Mouse (Mus musculus) myocyte (in vitro differentiated cells): ENCODE measurements around the gene Mboat1. TPM values are rescaled to one million over a fixed set of nuclear protein-coding genes. Genes with fewer than 3 reads are reported as not detected.

ENCODE experiments used
- H3K27me3 ChIP-seq: one replicate; pipeline ENCODE4 v1.6.1; 2011; ENCODE audit not compliant: control insufficient read depth, insufficient read depth, insufficient read length
- H3K36me3 ChIP-seq: one replicate; pipeline ENCODE4 v1.6.1; 2011; ENCODE audit not compliant: control insufficient read depth, insufficient read depth
- H3K4me2 ChIP-seq: one replicate; pipeline ENCODE4 v1.6.1; 2011; ENCODE audit warnings: low read depth, control low read depth
- H3K4me3 ChIP-seq: one replicate; pipeline ENCODE4 v1.5.1; 2011; ENCODE audit warnings: mild to moderate bottlenecking, control low read depth, moderate library complexity
- H3K79me2 ChIP-seq: one replicate; pipeline ENCODE4 v1.6.1; 2011; ENCODE audit not compliant: control insufficient read depth, insufficient read depth
- H3ac ChIP-seq: one replicate; pipeline ENCODE4 v1.6.1; 2011; ENCODE audit not compliant: control insufficient read depth, insufficient read length
- CEBPB ChIP-seq: IDR thresholded peaks from 2 replicates; pipeline ENCODE4 v1.6.1; 2011; ENCODE audit warnings: mild to moderate bottlenecking, moderate library complexity; ENCODE audit not compliant: poor library complexity, insufficient read depth, severe bottlenecking
- E2F4 ChIP-seq: IDR thresholded peaks from one replicate; pipeline ENCODE4 v1.6.1; 2011; ENCODE audit warnings: mild to moderate bottlenecking, control low read depth, moderate library complexity; ENCODE audit not compliant: insufficient read depth
- MAX ChIP-seq: IDR thresholded peaks from one replicate; pipeline ENCODE4 v1.6.1; 2011; ENCODE audit warnings: low read depth, mild to moderate bottlenecking, control low read depth
- MYOD1 ChIP-seq, 3 experiments: IDR thresholded peaks; one replicate each; pipeline ENCODE4 v1.6.1; 2011; ENCODE audit warnings: control low read depth in 2 of 3, low read depth in 2 of 3, mild to moderate bottlenecking in 2 of 3, moderate library complexity in 1 of 3; ENCODE audit not compliant: insufficient read length in 2 of 3, control insufficient read depth in 1 of 3
- MYOG ChIP-seq, 3 experiments: IDR thresholded peaks; one replicate each; pipeline ENCODE4 v1.6.1; 2011; ENCODE audit warnings: control low read depth in 2 of 3, low read depth in 2 of 3, mild to moderate bottlenecking in 2 of 3; ENCODE audit not compliant: insufficient read length in 2 of 3, control insufficient read depth in 1 of 3, insufficient read depth in 1 of 3
- POLR2A ChIP-seq: IDR thresholded peaks from one replicate; pipeline ENCODE4 v1.6.1; 2011; ENCODE audit warnings: low read depth, mild to moderate bottlenecking, control low read depth, moderate library complexity; ENCODE audit not compliant: insufficient read length
- POLR2AphosphoS2 ChIP-seq: IDR thresholded peaks from one replicate; pipeline ENCODE4 v1.6.1; 2011; ENCODE audit warnings: low read depth, control low read depth; ENCODE audit not compliant: insufficient read length
- REST ChIP-seq: IDR thresholded peaks from one replicate; pipeline ENCODE4 v1.6.1; 2011; ENCODE audit warnings: mild to moderate bottlenecking, control low read depth, moderate library complexity; ENCODE audit not compliant: insufficient read depth, insufficient read length
- SRF ChIP-seq: IDR thresholded peaks from one replicate; pipeline ENCODE4 v1.6.1; 2011; ENCODE audit warnings: low read depth; ENCODE audit not compliant: control insufficient read depth, insufficient read length
- TCF12 ChIP-seq: IDR thresholded peaks from one replicate; pipeline ENCODE4 v1.6.1; 2011; ENCODE audit warnings: mild to moderate bottlenecking, control low read depth; ENCODE audit not compliant: poor library complexity, insufficient read depth, severe bottlenecking
- TCF3 ChIP-seq: IDR thresholded peaks from one replicate; pipeline ENCODE4 v1.6.1; 2011; ENCODE audit warnings: low read depth, control low read depth; ENCODE audit not compliant: insufficient read length
- USF1 ChIP-seq: IDR thresholded peaks from one replicate; pipeline ENCODE4 v1.6.1; 2011; ENCODE audit warnings: low read depth, mild to moderate bottlenecking, control low read depth, moderate library complexity
- polyA plus RNA-seq: library from polyadenylated mRNA; unstranded; fragments of >200 nt; fragmentation: generic; extraction: Trizol; gene quantifications from one replicate; pipeline ENCODE4 v1.2.1, GENCODE M21; 2012; ENCODE audit warnings: missing spikeins

The Mboat1 gene
- polyA plus RNA-seq, 1 experiment = 6.9 TPM

DNA sequence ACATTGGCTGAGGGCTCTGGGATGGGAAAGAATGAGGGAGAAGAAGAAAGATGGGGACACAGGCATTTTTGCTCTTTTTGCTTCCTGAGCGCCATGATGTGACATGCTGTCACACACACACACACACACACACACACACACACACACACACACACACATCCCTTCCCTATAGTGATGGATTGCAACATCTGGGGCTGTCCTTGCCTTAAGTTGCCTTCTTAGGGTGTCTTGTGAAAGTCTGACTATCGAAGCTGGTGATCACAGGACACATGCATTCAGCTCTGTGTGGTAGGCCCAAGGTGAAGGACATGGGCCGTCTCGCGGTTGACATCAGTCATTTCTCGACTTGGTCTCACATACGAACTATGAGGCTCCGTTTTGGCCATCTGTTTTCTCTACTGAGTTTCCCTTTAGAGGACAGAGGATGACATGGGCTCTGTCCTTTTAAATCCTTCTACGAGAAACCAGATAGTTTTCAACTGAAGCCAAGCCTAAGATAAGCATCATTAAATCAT, 93.4 kb downstream of the Mboat1 start:
- Histone ChIP-seq H3K4me2 (peak overlapping the region; percentile 56), H3K79me2 (no peaks in the 10 kb centered on the region), H3ac (no peak overlapping the region), H3K36me3 (no peaks in the 10 kb centered on the region), H3K4me3 (no peak overlapping the region), H3K27me3 (no peaks in the 10 kb centered on the region)
- TF ChIP-seq MAX (no peak), MYOD1 (IDR thresholded peaks at IDR 0.05; ENCODE audit: control insufficient read depth in 1 of 3, insufficient read length in 2 of 3, low read depth in 2 of 3) (peak in 2 of 3 experiments; percentile 7 to 36), POLR2A (no peak), REST (no peak), SRF (no peak), CEBPB (0 out of 2 replicates have a peak, but pooled peaks have one; percentile 14), E2F4 (no peak)

DNA sequence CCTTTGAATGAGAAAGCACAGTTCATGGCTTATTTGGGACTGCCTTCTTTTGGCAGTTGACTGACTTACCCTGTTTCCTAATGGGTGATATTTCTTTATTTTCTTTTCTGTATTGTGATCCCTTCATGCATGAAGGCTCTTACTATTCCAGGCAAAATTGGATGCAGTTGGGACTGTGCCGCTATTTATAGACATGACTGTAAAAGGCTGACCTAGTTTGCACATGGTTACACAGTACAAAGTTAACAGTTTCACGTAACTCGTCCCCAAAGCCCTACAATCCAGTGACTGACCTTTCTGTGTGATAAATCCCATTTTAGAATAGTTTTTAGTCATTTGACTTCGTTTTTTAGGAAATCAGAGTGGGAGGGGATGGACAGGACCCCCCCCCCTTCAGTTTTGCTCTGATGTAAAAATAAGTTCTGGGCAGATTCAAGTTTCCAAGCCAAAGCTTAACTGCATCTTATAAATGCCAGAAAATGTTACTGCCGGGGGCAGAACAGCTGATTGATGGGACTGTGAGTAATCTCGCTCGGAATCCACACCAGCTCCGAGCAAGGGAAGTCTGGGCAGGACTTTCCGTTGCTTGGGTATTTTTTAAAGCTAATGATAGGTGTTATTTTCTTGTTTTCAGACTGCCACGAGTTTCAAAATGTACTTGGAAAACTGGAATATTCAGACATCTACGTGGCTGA, 98.9 kb downstream of the Mboat1 start:
- H3K4me2 ChIP-seq = peak overlapping the region; percentile 34
- H3K4me3 ChIP-seq = no peak overlapping the region
- H3K79me2 ChIP-seq = no peaks in the 10 kb centered on the region
- H3K36me3 ChIP-seq = no peaks in the 10 kb centered on the region
- no peak for TF ChIP-seq E2F4
- peak in 1 of 3 experiments; percentile 13 for TF ChIP-seq MYOD1 (IDR thresholded peaks at IDR 0.05; ENCODE audit: control insufficient read depth in 1 of 3, insufficient read length in 2 of 3, low read depth in 2 of 3)
- TF ChIP-seq MYOG (IDR thresholded peaks at IDR 0.05; ENCODE audit: control insufficient read depth in 1 of 3, insufficient read depth in 1 of 3, insufficient read length in 2 of 3, low read depth in 2 of 3) = peak in 1 of 3 experiments; percentile 39
- H3K27me3 ChIP-seq = no peaks in the 10 kb centered on the region
- no peak overlapping the region for H3ac ChIP-seq

DNA sequence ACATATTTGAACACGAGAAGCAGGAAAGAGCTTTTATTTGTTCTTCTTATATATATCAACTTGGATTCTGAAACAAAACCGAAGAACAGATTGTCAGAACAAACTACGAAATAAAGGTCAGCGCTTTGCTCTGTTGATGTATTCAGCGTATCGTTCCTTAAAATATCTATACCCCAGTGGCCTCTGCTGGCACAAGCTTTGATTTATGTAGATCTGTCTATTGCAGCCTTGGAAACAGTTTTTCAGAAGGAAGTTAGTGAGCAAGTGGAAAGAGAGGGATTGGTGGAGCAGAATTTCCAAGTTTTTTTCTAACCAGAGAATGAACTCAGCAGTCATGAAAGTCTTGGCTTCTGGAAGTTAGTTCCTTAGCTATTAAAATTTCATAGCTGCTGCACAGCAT, 103.1 kb downstream of the Mboat1 start:
- Histone ChIP-seq H3K4me3 (no peak overlapping the region), H3K27me3 (no peaks in the 10 kb centered on the region), H3ac (no peak overlapping the region), H3K36me3 (peaks cover 8% of the 10 kb centered on the region), H3K4me2 (no peak overlapping the region), H3K79me2 (no peaks in the 10 kb centered on the region)
- TF ChIP-seq REST = no peak
- no peak for TF ChIP-seq MAX
- no peak for TF ChIP-seq CEBPB
- TF ChIP-seq POLR2AphosphoS2 = no peak
- TF ChIP-seq USF1 = no peak
- TF ChIP-seq MYOD1 (IDR thresholded peaks at IDR 0.05; ENCODE audit: control insufficient read depth in 1 of 3, insufficient read length in 2 of 3, low read depth in 2 of 3) = no peak
- no peak for TF ChIP-seq SRF
- TF ChIP-seq E2F4 = no peak
- TF ChIP-seq TCF3 = no peak
- no peak for TF ChIP-seq POLR2A
- TF ChIP-seq MYOG (IDR thresholded peaks at IDR 0.05; ENCODE audit: control insufficient read depth in 1 of 3, insufficient read depth in 1 of 3, insufficient read length in 2 of 3, low read depth in 2 of 3) = no peak
- no peak for TF ChIP-seq TCF12

DNA sequence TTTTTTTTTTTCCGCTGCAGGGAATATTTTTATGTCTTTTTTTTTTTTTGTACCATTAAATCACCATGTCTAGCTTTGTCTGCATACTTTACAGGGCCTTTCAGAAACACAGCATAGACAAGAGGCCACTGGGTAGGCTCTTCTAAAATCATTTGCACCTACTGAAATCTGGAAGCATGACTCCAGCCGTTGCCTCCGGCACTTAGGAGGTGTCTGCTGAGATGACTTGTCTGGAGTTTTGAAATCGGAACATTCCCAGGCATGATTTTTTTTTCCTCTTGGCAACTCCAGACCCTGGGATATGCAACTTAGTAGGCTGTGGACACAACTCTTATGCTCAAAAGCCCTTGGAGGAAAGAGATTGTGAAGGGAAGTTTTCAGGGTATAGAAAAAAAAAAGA, 109.3 kb downstream of the Mboat1 start:
- TF ChIP-seq TCF12 (no peak), POLR2A (no peak), CEBPB (no peak), MYOG (IDR thresholded peaks at IDR 0.05; ENCODE audit: control insufficient read depth in 1 of 3, insufficient read depth in 1 of 3, insufficient read length in 2 of 3, low read depth in 2 of 3) (no peak), MAX (no peak), MYOD1 (IDR thresholded peaks at IDR 0.05; ENCODE audit: control insufficient read depth in 1 of 3, insufficient read length in 2 of 3, low read depth in 2 of 3) (no peak), TCF3 (no peak), SRF (no peak), USF1 (no peak), REST (no peak), POLR2AphosphoS2 (no peak), E2F4 (no peak)
- no peaks in the 10 kb centered on the region for H3K79me2 ChIP-seq
- peaks cover 13% of the 10 kb centered on the region for H3K36me3 ChIP-seq
- no peak overlapping the region for H3K4me3 ChIP-seq
- H3ac ChIP-seq = no peak overlapping the region
- no peak overlapping the region for H3K4me2 ChIP-seq
- H3K27me3 ChIP-seq = no peaks in the 10 kb centered on the region

DNA sequence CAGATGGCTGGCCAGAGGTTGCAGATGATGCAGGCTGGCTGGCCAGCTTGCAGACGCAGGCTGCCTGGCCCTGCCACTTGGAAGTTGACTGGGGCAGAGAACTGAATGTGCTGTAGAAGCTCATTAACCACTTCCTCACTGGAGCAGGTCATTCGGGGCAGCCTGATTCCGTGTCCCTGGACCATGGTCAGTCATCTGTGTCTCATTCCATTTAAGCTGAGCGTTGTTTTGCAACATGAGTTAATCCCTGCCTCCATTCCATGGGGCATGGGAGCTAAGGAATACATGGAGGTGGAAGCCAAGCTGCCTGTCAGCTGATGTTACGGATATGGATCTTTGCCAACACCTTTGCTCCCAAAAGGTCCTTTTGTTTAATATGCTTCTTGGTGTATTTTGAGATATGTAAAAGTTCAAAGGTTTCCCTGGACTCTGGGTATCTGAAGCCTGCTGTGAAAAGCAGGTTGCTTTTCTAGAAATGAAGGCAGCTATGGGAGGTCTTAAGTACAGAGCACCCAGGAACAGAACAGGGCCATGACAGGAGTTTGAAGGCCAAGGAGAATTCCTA, 114.1 kb downstream of the Mboat1 start:
- peaks cover 5% of the 10 kb centered on the region for H3K36me3 ChIP-seq
- TF ChIP-seq REST (no peak), POLR2A (no peak), E2F4 (no peak)
- H3K27me3 ChIP-seq = no peaks in the 10 kb centered on the region
- H3ac ChIP-seq = no peak overlapping the region
- no peak overlapping the region for H3K4me2 ChIP-seq
- no peak overlapping the region for H3K4me3 ChIP-seq
- no peaks in the 10 kb centered on the region for H3K79me2 ChIP-seq
